Mouse (Mus musculus) CH12F3 (cell line): ENCODE results near the gene Nox4.

ENCODE experiments used
- in situ Hi-C: fragments of 300-500 bp; cut with MboI; formaldehyde crosslinking; loops from 2 replicates; pipeline ENCODE4 v1.14.3; 2020; ENCODE audit warnings: low sequenced_read_pairs

Gene Nox4

DNA sequence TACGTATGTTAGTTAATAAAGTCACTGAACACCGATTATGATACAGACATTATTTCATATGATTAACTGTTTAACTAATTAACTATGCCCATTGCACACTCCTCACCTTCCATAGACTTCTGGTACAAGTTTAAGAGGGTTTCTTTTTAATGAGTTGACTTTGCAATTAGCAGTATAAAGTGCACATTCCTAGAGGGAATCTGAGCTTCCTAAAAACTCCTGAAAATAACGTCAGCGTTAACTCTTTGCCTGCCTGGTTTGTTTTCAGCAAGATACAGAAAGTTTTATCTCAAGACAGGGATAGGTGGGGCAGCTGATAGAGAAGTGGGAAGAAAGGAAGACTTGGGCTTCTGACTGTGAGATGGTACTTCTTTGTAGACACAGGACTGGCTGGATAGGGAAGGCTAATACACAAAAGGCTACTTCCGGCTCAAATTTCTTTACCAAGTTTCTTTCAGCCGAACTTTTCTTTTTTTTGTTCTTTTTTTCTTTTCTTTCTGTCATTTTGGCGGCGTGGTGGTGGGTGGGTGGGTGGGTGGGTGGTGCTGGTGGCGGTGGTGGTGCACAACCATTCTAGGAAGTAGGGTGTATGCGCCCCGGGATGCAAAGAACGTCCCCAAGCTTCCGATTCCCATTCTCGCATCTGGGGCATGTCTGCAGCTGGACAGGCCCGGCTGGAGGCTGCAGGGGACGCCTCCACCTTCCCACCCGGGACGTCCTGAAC, at the start of gene Nox4:
Gene Nox4, plus strand, starts transcription at position 241 of the 724 bp plus-strand sequence.
- in situ Hi-C loops = no loop called here

DNA sequence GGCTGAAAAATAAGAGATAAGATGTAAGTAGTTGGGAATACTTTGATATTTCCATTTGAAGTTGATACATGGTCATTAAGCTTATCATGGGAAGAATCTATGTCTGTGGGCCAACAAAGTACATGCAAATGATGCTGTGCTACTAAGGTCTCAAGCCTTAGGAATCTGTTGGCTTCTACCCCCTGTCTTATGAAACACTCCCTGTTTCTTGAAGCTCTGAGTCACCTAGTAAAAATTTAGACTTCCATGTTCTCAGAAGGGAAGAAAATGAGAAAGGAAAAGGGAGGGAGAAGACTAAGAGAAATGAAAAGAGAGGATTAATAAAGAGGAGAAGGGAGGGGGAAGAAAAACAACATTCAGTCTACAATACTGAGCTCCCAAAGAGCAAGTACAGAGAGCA, 41.1 kb upstream of the Nox4 start:
- in situ Hi-C loops = no loop called here

DNA sequence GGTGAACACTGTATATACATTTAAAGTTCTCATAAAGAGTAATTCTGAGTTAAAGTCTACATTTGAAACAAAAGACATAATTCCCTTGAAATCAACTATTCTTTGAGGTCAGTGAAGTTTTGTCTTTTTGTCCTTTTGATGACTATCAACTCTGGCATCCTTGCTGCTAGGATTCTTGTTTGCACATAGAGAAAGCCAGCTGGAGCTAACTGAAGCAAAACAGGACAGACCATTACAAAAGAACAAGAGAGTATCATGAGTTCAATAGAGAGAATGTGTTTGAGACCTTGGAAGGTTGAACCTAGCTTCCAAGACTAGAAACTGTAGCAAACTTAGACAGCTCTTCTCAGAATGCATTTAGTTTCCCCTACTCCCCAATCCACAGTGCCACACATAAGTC, 24.2 kb upstream of the Nox4 start:
- in situ Hi-C loops = no loop called here

DNA sequence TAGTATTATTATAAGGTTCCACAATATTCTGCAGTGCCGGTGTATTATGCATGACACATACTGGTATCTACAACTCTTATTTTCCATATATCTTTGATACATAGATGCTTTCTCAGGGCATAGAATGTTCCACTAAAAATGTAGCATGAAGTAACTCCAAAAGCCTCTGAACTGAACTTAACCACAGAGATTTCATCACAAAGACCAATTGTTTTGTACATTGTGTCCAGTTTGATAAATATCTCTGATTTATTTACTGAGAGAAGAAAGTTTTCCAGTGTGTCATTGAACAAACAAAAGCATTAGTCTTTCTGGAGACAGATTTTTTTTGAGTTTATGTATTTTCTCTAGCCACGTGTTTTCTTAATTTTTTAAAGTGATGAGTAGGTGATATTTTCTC, 23.1 kb upstream of the Nox4 start:
- in situ Hi-C loops = no loop called here

DNA sequence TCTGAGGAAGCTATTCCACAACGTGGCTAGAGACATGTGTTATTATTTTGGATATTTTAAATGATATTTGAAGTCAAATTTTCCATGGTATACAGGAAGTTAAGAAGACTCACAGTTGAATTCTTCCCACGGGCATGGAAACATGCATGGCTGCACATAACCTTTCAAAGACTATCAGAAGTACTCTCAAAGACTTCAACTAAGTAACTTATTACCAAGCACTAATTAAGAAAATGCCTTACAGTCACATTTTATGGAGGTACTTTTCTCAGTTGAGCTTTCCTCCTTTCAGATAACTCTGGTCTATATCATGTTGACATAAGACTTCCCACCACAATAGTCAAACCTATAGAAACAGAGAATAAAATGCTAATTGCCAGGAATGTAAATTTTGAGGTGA, 20.3 kb upstream of the Nox4 start:
- in situ Hi-C loops = no loop called here

DNA sequence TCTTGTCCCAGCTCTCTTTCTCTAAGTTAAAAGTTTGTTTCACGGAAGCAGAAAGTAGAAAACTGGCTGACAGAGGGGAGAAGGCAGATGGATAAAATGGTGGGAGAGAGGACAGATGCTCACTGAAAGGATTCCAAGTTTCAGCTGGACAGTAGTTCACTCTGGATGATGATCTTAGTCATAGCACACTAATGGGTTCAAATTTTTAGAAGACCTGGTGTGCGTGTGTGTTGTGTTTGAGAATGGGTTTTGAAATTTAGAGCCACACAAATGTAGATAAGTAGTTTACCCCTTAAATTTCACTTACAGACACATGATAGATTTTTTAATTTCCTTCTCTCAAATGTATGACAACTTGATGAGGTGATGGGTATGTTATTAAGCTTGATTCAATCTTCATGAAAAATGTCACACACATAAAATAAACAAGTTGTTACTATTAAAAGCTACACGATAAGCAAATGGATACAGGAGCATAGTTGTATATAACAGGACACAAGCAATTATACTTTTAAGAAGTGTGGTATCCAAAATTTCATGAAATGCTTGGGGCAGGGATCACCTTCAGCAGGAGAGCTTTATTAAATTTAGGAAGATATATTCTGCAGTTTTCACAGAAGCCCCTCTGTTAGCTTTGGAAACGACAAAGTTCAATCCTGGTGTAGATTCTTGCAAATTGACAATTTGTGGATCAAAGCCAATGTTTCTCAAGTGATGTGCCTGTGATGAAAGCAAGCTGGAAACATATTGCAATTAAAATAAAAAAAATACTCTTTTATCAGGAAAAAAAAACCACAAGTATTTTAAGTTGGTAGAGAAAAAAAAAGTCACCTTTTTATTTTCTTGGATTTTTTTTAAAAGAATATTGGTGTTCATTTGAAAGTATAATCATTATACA, 18.6 kb upstream of the Nox4 start:
- in situ Hi-C loops = no loop called here

DNA sequence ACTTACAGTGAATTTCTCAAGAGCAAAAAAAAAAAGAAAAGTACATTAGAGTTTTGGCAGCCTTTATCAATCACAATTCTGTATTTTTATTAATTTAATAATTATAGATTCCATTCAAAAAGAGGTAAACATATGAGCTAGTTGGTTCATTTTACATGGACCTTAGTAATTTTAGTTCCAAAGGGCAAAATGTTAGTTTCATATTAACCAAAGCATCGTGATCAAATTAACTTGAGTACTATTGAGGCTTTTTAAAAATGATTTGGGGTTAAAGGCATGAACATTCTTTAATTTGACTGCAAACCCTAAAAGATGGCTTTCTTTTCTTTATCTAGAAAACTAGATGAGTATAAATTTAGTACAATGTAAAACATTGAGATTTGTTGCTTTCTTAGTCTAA, 16.4 kb upstream of the Nox4 start:
- in situ Hi-C loops = no loop called here

DNA sequence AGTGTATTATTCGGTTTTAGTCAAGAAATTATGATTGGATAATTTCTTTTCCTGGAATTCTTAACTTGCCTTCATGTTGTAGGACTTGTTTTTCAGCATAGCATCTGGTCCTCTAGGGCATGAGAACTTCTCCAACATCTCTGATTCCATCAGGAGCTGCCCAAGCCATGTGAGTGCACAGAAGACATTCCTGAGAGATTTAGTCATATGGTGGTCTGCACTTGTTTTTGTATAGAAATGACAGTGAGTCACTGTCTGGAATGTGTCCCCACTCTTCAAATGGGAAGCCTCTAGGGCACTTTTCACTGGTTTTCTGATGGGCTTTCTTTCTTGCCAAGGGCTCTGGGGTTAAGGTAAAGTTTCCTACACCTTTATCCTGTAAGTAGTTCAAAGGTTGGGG, 4.8 kb upstream of the Nox4 start:
- in situ Hi-C loops = no loop called here

DNA sequence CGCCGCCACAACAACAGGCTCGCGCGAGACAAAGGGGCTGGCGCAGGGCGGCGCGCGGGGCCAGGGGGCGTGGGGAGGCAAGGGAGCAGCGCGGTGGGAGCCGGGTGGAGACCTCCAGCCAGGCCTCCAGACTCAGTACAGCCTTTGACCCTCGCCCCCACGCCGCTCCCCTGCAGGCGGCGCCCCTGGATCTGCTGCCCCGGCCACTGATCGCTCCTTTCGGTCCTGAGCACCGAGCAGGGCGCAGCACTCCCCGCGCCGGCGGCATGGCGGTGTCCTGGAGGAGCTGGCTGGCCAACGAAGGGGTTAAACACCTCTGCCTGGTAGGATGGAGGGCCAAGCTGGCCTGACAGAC, 661 bp downstream of the Nox4 start:
- in situ Hi-C loops = no loop called here

DNA sequence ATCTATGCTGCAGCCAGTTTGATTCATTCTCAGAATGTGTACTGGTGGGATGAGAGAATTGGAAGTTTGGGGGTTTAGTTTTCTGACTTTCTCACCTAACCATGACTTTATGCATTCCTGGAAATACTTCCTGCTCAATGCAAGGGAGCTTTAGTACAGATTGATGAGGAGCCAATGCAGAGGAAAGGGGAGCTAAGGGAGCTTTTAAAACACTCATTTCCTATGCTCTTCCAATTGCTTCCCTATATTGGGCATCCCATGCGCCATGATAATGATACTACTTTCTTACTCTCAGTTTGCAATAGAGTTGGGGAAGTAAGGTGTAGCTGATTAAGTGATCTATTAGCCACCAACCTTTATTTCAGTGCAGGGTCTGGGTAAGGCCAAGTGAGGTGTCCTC, 1.0 kb downstream of the Nox4 start:
- in situ Hi-C loops = no loop called here

DNA sequence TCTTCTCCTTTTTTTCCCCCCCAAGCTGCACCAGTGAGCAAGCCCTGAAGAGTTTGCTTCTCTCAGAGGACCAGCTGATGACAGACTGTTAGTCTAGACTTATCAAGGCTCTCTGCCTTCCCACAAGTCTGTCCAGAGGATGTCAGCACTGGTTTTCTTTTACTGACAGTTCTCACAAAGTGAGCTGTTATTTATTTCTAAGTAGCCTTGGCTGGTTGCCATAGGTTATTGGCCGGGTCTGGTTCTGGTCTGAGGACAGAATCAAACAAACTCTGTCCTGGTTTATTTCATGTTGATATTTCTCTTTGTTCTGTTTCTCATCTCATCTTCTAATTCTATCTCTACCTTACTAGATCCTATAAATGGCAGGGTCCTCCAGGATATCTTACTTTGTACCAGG, 2.0 kb downstream of the Nox4 start:
- in situ Hi-C loops = no loop called here

DNA sequence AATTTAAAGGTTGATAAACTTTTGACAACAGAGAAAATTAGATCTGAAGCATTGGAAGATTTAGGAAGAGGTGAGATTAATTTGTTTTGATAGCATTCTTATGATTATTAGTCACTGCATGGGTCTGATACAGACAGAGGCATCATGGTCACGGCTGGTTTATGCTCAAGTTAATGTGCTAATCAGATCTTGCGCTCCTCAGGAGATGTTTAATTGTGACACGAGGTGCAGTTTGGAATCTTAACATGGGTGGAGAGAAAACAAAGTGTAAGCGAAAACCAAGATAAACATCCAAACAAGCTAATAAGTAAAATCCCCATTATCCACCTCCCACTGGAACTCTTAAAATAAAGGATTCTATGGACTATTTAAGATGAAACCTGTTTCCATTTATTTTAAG, 6.2 kb downstream of the Nox4 start:
- in situ Hi-C loops = no loop called here

DNA sequence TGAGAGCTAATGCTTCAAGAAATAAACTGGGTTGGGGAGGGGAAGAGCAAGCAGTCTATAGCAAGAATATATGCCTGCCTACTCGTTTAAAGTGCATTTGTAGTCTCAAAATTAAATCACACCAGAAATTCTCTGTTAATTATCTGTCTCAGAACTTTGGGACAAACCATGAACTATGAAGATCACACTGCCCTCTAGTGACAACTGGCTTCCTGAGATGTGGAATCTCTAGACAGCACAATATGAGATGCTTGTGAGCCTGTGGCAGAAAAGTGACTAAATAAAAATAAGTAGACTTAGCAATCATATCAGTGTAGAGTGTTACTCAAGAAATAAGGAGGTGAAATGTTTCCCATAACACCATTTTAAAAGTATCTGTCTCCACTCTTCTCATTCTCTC, 31.3 kb downstream of the Nox4 start:
- in situ Hi-C loops = no loop called here

DNA sequence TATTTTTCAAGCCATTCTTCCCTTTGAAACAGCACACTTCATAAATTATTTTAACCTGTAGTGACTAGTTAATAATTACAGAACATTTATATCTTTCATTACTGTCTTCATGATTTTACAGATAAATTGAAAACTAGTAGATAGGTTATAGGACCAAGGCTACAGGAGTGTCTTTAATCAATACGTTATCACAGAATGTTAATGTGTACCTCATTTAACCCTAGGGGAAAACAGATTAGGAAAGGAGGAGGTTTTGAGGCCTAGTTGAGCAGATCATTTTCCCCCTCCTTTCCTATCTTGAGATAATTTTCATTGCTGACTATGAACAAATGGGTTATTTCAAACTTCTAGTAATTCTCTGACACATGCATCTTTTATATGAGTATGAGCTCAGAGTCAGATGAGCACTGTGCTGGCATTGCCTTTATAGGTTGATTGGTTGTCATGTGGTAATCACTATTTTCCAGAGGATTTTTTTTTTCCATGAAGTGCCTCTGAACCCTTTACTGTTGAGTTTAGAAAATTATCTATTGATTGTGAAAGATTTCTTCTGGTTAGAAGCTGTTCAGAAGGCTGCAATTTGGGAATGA, 57.9 kb downstream of the Nox4 start:
- in situ Hi-C loops = no loop called here

DNA sequence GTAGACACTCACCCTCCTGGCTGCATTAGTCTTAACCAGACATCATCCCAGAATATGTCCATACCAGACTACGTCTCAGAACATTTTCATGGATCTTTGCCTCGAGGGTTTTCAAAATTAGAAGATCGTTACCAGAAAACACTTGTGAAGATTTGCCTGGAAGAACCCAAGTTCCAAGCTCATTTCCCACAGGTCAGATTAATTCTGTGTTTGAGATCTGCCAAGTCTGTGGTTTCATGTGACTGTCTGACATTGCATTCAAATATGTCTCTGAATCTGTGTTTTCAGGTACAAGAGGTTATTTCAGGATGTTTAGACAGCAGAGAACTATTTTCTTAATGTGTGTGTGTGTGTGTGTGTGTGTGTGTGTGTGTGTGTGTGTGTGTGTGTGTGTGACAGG, 75.7 kb downstream of the Nox4 start:
- in situ Hi-C loops = no loop called here

DNA sequence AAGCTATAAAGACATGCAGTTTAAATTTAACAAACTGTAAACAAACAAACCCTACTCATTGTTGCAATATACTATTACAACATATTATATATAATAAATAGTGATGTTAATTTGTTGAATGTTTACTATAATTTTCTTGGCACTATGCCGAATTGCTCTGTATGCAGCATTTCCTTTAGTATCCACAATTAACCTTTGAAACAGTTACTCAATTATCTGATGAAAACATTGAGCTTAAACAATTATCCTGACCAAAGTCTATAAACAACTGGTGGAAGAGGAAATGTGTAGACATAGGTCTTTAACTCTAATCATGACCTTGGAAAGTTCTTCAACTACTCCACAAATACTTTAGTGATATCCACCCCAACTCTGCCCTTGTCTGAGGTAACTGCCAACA, 76.2 kb downstream of the Nox4 start:
- in situ Hi-C loops = no loop called here

DNA sequence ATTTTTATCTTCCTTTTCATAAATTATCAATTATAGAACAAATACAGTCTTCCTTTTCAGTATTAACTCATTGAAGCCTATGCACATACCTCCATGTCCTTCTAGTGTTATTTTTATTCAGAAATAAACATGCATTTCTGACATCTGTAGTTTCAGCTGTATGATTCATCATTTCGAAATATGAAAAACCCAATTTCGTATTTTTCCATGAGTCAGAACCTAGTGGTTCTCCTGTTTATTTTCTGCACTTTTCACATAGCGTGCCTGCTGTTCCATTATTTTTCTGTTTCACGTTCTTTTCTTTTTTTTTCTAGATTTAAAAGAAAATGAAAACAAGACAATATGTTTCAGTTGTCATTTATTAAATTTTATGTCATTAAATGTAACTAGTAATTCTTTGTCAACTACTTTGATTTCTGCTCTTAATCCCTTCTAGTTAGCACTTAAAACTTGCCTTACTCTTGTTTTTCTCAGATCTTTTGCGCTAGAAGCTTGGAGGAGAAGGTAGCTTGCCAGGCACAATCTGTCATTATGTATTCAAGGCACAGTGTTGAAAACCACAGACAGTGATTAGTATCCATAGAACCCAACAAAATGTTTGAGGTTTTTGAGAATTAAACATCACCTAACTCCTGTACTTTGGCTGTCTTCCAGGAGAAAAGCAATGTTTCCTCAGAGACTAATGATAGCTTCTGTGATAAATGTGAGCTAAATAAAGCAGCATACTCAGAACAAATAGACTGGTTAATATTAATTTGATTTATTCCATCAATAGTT, 85.1 kb downstream of the Nox4 start:
- in situ Hi-C loops = no loop called here

DNA sequence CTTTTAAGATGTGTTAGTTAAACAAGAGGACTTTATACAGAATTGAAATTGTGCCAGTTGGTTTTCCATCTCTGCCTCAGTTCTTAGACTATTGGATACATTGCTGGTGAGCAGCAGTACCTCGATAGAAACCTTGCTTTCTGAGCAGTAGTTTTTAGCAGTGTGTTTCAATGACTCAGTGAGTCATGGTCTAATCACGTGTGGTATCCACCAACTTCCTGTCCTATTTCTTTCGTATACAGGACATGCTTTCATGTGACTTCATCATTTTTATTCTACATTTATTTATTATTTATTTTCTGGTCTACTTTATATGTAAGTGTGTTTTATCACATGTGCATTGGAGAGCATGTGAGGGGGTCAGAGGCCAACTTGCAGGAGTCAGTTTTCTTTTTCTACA, 99.7 kb downstream of the Nox4 start:
- in situ Hi-C loops = no loop called here

DNA sequence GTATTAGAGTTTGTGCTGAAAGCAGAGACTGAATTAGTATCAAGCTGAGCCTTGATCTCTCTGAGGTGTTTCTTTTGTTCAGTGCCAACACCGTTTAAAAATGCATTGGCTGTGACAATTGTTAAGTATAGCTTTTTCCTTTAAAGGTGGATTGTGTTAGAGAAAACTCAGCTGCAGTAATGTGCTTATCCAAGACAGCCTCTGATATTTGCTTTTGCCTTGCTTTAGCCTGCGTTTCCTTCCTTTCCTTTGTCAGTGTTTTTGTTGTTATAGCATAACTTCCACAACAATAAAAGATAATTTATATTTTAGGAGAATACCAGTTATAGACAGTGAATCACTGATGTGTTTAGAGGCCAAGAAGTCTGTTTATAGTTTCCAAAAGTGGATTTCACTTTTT, 106.9 kb downstream of the Nox4 start:
- in situ Hi-C loops = no loop called here

DNA sequence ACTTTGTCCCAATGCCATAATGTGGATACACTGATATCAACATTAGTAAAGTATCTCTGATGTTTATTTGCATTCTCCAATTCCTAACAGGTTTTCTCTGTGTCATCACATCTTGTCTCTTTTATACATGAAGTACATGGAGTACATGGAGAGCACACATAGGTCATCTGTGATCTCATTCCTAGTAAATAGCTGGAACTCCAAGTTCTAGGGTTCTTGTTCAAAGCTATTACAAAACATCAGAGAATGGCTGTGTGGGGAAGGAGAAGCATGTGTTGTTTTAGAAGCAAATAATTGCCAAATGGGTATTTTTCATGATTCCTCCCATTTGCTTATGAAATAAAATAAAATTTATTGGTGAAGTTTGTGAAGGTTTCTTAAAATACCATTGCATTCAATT, 121.9 kb downstream of the Nox4 start:
- in situ Hi-C loops = no loop called here

DNA sequence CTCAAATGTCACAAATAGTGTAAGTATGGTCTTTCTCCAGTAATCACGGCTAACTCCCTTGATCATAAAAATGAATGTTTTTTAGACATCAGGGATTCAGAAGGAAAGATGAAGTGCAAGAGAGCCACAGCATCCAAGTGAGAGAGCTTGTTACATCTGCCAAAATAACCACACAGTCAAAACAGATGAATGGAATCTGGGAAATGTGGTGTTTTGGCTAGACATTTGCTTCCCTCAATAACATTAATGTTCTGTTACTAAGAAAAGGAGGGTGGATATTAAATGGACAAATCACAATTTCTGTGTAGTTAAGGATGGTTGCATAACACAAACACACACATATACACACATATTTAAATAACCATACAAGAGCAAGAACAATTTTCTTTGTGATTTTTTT, 123.2 kb downstream of the Nox4 start:
- in situ Hi-C loops = no loop called here
